Mouse (Mus musculus) frontal cortex, adult 2 months (tissue): ENCODE results near the gene Clybl. TPM values are rescaled to one million over a fixed set of nuclear protein-coding genes. Genes with fewer than 3 reads are reported as not detected.

Source experiments
- DNase-seq, 2 experiments: peaks; one replicate each; pipeline ENCODE4 v3.0.0; 2022; ENCODE audit warnings: low spot score in 1 of 2; ENCODE audit errors: extremely low spot score in 1 of 2
- polyA plus RNA-seq: library from polyadenylated mRNA; depleted of rRNA; stranded (reverse); fragments of >200 nt; gene quantifications from 2 replicates; pipeline ENCODE4 v1.2.3, GENCODE M21; 2012

The Clybl gene
- polyA plus RNA-seq, 1 experiment: 24.6 TPM

- DNase-seq: no peak
Measured at GRCm38 (mm10) chr14:122350766-122351165, 169.3 kb downstream of the Clybl start.

GRCm38 (mm10) chr14:122357316-122357715, 175.8 kb downstream of the Clybl start:
- no peak for DNase-seq

GRCm38 (mm10) chr14:122358592-122358991, 177.1 kb downstream of the Clybl start:
- DNase-seq: no peak

GRCm38 (mm10) chr14:122359136-122359905, 177.8 kb downstream of the Clybl start:
- no peak for DNase-seq

GRCm38 (mm10) chr14:122361807-122362206, 180.3 kb downstream of the Clybl start:
- DNase-seq: no peak

- no peak for DNase-seq
Measured at GRCm38 (mm10) chr14:122363156-122363555, 181.7 kb downstream of the Clybl start.

- DNase-seq: no peak
Measured at GRCm38 (mm10) chr14:122364026-122364425, 182.5 kb downstream of the Clybl start.

GRCm38 (mm10) chr14:122367252-122367868, 185.9 kb downstream of the Clybl start:
- DNase-seq: no peak

GRCm38 (mm10) chr14:122367882-122368418, 186.4 kb downstream of the Clybl start:
- DNase-seq: no peak

GRCm38 (mm10) chr14:122368501-122368900, 187.0 kb downstream of the Clybl start:
- no peak for DNase-seq

GRCm38 (mm10) chr14:122371979-122372378, 190.5 kb downstream of the Clybl start:
- no peak for DNase-seq

- no peak for DNase-seq
Measured at GRCm38 (mm10) chr14:122373458-122373857, 192.0 kb downstream of the Clybl start.

- no peak for DNase-seq
Measured at GRCm38 (mm10) chr14:122374285-122374997, 192.9 kb downstream of the Clybl start.

- no peak for DNase-seq
Measured at GRCm38 (mm10) chr14:122375070-122375811, 193.7 kb downstream of the Clybl start.

GRCm38 (mm10) chr14:122376482-122377143, 195.1 kb downstream of the Clybl start:
- no peak for DNase-seq

- DNase-seq: no peak
Measured at GRCm38 (mm10) chr14:122377681-122378080, 196.2 kb downstream of the Clybl start.

- no peak for DNase-seq
Measured at GRCm38 (mm10) chr14:122379076-122379475, 197.6 kb downstream of the Clybl start.

GRCm38 (mm10) chr14:122379996-122380395, 198.5 kb downstream of the Clybl start:
- no peak for DNase-seq

GRCm38 (mm10) chr14:122380896-122381845, 199.7 kb downstream of the Clybl start:
- DNase-seq: no peak
